Mouse (Mus musculus) neural tube, embryonic 13.5 days (tissue): ENCODE measurements around the gene Fzd2. TPM values are rescaled to one million over a fixed set of nuclear protein-coding genes. Genes with fewer than 3 reads are reported as not detected.
A peak's percentile ranks its signal among the peaks of the same experiment; 100 is the strongest.

Source experiments
- ATAC-seq: fragments of 200-750 bp; cut with Nextera tagmentation; 2 replicates; pipeline ENCODE4 v1.8.0; 2017; ENCODE audit warnings: low read depth, mild to moderate bottlenecking, moderate TSS enrichment, moderate library complexity
- H3K27ac ChIP-seq: fragments of 300-500 bp; sonication (generic); replicated peaks from 2 replicates; pipeline ENCODE4 v1.5.1; 2015; ENCODE audit warnings: moderate library complexity, mild to moderate bottlenecking, inconsistent platforms
- H3K27me3 ChIP-seq: fragments of 300-500 bp; sonication (generic); 2 replicates; pipeline ENCODE4 v1.6.1; 2015; ENCODE audit warnings: mild to moderate bottlenecking, inconsistent platforms
- H3K36me3 ChIP-seq: fragments of 300-500 bp; sonication (generic); 2 replicates; pipeline ENCODE4 v1.6.1; 2015; ENCODE audit warnings: mild to moderate bottlenecking, inconsistent platforms
- H3K4me1 ChIP-seq: fragments of 300-500 bp; sonication (generic); replicated peaks from 2 replicates; pipeline ENCODE4 v1.6.1; 2015; ENCODE audit warnings: inconsistent platforms
- H3K4me2 ChIP-seq: fragments of 300-500 bp; sonication (generic); 2 replicates; pipeline ENCODE4 v1.6.1; 2015; ENCODE audit warnings: inconsistent platforms, mild to moderate bottlenecking, moderate library complexity
- H3K4me3 ChIP-seq: fragments of 300-500 bp; sonication (generic); 2 replicates; pipeline ENCODE4 v1.5.1; 2015; ENCODE audit warnings: mild to moderate bottlenecking, inconsistent platforms
- H3K9ac ChIP-seq: fragments of 300-500 bp; sonication (generic); 2 replicates; pipeline ENCODE4 v1.6.1; 2015; ENCODE audit warnings: moderate library complexity, mild to moderate bottlenecking, inconsistent platforms
- H3K9me3 ChIP-seq: fragments of 300-500 bp; sonication (generic); 2 replicates; pipeline ENCODE4 v1.6.1; 2016; ENCODE audit warnings: inconsistent platforms
- WGBS: fragments of 180-500 bp; shearing (Covaris S2); methylation state at CpG from one replicate; pipeline ENCODE4 v1.1.7; 2015; 5-methylcytosine and 5-hydroxymethylcytosine counted together
- polyA plus RNA-seq: library from polyadenylated mRNA; unstranded; fragments of >200 nt; fragmentation: Nextera tagmentation; extraction: Ambion mirVana; gene quantifications from 2 replicates; pipeline ENCODE4 v1.2.1, GENCODE M21; 2015

The Fzd2 gene
- polyA plus RNA-seq, 1 experiment from 2014 or later: 14.8 TPM

DNA sequence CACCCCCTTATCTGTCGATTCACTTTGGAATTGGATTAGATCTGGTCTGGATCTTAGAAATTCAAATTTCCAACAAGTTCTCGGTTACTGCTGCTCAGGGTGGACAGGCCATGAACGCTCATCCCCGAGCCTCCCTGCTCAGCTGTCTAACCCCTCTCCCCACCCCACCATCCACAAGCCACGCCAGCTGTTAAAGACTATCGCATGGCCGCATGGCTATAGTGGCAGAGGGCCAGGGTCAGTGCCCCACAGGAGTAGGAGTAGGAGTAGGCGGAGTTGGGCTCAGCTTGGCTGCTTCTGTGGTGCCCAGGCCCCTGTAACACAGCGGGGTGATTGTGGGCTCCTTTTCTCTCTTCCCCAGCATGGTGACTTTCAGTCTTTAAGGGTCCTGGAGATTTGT lies 24.3 kb downstream of the Fzd2 start:
- Histone ChIP-seq H3K4me1 (peaks cover 51% of the 10 kb centered on the region), H3K9ac (no peak overlapping the region), H3K4me3 (no peak overlapping the region), H3K4me2 (no peak overlapping the region), H3K36me3 (no peaks in the 10 kb centered on the region), H3K27ac (no peak overlapping the region), H3K9me3 (no peaks in the 10 kb centered on the region), H3K27me3 (peaks cover 6% of the 10 kb centered on the region; the same call in 1 of the 2 replicates)
- ATAC-seq: no peak
- WGBS: 52% methylated on average over 9 of the region's 9 CpGs

DNA sequence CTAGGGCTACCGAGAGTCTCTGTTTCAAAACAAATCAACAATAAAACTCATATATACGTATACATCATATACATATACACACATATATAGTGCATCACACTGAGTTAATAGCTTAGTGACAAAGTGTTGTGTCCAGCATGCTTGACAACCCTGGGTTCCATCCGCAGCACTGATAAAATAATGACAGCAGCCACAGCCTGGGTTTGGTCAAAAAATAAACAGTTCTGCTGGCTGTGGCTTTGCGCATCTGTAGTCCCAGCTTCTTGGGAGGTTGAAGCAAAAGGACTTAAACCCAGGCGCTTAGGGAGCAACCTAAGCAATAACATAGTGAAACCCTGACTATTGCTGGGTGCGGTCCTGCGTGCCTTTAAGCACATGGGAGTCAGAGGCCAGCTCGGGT lies 25.2 kb downstream of the Fzd2 start:
- Histone ChIP-seq H3K9me3 (no peaks in the 10 kb centered on the region), H3K27ac (no peak overlapping the region), H3K36me3 (no peaks in the 10 kb centered on the region), H3K4me3 (no peak overlapping the region), H3K4me1 (peaks cover 45% of the 10 kb centered on the region), H3K9ac (no peak overlapping the region), H3K4me2 (no peak overlapping the region), H3K27me3 (peaks cover 6% of the 10 kb centered on the region; the same call in 1 of the 2 replicates)
- no peak for ATAC-seq
- 65% methylated on average over 8 of the region's 8 CpGs for WGBS

DNA sequence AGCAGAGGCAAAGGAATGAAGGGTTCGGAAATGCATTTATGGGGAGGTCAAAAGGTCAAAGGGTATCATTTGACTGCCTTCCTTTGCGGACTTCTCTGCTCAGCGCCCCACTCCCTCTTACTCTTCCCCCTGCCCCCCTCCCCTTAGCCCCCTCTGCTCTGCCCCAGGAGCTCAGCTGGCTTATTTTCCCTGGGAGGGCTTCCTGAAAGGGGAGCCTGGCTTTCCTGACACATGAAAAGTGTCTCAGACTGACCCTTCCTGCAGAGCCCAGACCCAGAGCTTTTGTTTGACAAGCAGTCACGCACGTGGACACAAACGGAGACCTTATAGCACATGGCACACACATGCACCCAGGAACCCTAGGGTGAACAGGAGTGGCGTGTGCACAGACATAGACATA lies 26.5 kb downstream of the Fzd2 start:
- Histone ChIP-seq H3K27me3 (peaks cover 6% of the 10 kb centered on the region; the same call in 1 of the 2 replicates), H3K9me3 (no peaks in the 10 kb centered on the region), H3K9ac (no peak overlapping the region), H3K4me2 (no peak overlapping the region), H3K4me1 (peaks cover 33% of the 10 kb centered on the region), H3K36me3 (no peaks in the 10 kb centered on the region), H3K27ac (no peak overlapping the region), H3K4me3 (no peak overlapping the region)
- 9% methylated on average over 7 of the region's 7 CpGs for WGBS
- no peak for ATAC-seq

DNA sequence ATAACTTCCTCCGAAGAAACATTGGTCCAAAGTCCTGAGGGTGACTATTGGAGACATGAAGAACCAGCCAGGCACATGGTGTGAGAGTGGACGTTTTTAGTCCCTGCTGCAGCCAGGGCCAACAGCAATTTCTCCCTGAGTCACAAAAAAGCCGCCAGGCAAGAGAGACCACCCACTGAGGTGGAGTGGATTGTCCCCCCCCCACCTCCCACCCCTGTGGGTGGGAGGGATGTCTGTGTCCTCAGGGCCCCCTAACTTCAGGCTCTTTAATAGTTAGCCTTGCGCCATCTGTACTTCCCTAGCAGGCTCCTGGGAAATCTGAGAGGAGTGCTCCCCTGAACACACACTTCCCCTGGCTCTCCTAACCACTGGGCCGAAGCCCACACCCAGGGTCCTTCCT lies 27.0 kb downstream of the Fzd2 start:
- Histone ChIP-seq H3K4me3 (no peak overlapping the region), H3K36me3 (no peaks in the 10 kb centered on the region), H3K9me3 (no peaks in the 10 kb centered on the region), H3K27ac (no peak overlapping the region), H3K27me3 (peaks cover 6% of the 10 kb centered on the region; the same call in 1 of the 2 replicates), H3K9ac (no peak overlapping the region), H3K4me1 (peaks cover 33% of the 10 kb centered on the region), H3K4me2 (no peak overlapping the region)
- ATAC-seq: no peak
- WGBS: 20% methylated on average over 5 of the region's 5 CpGs

DNA sequence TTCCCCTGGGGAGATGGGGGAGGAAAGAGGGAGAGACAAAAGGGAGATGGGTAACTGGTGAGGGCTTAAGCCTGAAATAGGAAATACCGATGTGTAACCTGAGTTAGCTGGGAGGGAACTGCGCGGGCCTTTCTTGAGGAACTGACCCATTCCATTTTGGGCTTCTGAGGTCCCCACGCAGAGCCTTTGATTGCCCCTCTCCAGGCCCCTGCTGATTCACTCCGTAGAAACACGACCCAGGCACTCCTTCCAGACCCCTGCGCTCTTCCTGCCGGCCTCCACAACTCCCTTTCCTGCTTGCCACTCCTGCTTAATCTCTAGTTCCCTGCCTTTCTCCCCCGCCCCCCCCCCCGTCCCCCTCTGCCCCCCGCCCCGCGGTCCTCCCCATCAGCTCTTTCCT lies 28.5 kb downstream of the Fzd2 start:
- H3K4me3 ChIP-seq: no peak overlapping the region

DNA sequence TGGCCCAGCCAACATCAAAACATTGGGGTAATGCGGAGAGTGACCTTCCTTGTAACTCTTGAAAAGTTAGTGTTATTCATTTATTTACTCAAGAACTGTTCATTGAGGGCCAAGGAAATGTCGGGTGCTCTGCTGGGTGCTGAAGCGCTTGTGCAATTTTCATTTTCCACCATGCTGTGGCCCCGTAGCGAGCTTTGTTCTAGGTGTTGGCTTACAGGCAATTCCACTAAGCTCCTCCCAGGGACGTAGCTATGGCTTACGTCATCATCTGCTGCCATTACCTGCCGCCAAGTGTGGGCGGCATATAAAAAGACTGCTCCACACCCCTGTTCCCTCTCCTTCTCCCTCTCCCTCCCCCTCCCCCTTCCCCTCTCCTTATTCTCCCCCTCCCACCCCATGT lies 29.2 kb downstream of the Fzd2 start:
- Histone ChIP-seq H3K4me2 (peak overlapping the region; percentile 44), H3K4me3 (peak overlapping the region; percentile 5; the same call in 1 of the 2 replicates), H3K27ac (no peak overlapping the region), H3K36me3 (no peaks in the 10 kb centered on the region), H3K27me3 (peaks cover 6% of the 10 kb centered on the region; the same call in 1 of the 2 replicates), H3K9ac (no peak overlapping the region), H3K4me1 (peaks cover 41% of the 10 kb centered on the region), H3K9me3 (no peaks in the 10 kb centered on the region)
- no peak for ATAC-seq
- WGBS: 41% methylated on average over 9 of the region's 9 CpGs

More for the DNA sequence above, 28.5 kb downstream of the Fzd2 start:
- ATAC-seq: no peak
- Histone ChIP-seq H3K27me3 (peaks cover 6% of the 10 kb centered on the region; the same call in 1 of the 2 replicates), H3K4me2 (0 out of 2 replicates have a peak overlapping the region, but pooled peaks have one; percentile 13), H3K36me3 (no peaks in the 10 kb centered on the region), H3K9me3 (no peaks in the 10 kb centered on the region), H3K9ac (no peak overlapping the region), H3K4me1 (peaks cover 40% of the 10 kb centered on the region), H3K27ac (no peak overlapping the region)
- 11% methylated on average over 10 of the region's 13 CpGs for WGBS

DNA sequence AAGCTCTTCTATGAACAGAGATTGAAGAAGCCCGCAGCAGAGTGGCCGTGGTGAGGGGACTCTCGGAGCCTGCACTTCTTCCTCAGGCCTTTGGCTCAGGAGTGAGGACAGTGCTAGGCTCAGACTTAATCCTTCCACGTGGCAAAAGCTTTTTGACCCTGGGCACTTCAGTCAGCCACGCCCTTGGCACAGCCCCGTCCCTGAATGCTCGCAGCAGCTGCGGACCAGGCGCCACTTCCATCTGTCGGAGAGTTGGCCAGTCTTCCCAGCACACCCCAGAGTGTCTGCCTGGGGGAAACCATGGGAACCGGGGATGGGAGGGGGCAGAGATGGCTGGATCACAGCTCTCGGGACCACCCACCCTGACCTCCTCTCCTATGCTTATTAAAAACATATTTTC lies 32.7 kb downstream of the Fzd2 start:
- Histone ChIP-seq H3K4me3 (no peak overlapping the region), H3K27ac (no peak overlapping the region), H3K4me2 (no peak overlapping the region), H3K9ac (no peak overlapping the region), H3K27me3 (peaks cover 6% of the 10 kb centered on the region; the same call in 1 of the 2 replicates), H3K4me1 (peaks cover 35% of the 10 kb centered on the region), H3K36me3 (no peaks in the 10 kb centered on the region), H3K9me3 (no peaks in the 10 kb centered on the region)
- 45% methylated on average over 12 of the region's 12 CpGs for WGBS
- no peak for ATAC-seq

DNA sequence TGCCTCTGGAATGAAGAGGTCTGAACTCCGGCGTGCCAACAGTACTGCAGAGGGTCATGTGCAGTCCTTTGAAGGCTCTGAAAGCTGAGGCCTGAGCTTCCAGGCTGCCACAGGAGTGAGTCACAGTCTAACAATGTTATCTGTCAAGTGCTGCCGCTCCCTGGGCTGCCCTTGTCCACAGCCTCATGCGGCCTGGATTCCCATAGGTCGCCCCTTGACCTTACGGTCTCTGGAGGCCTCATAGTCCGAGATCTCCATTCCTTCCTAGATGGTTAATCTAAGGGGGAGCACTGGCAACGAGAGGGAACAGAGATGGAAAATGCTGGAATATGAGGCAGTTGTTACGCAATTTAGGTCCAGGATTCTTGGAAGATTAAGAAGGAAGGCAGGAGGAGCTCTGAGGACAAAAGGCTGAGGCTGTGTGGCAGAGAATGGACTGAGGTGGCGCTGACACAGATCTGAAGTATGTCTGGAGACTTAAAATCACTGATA lies 39.7 kb downstream of the Fzd2 start:
- Histone ChIP-seq H3K27ac (no peak overlapping the region), H3K9me3 (no peaks in the 10 kb centered on the region), H3K27me3 (no peaks in the 10 kb centered on the region; the same call in 1 of the 2 replicates), H3K4me1 (peaks cover 6% of the 10 kb centered on the region), H3K9ac (no peak overlapping the region), H3K4me2 (no peak overlapping the region), H3K36me3 (no peaks in the 10 kb centered on the region), H3K4me3 (no peak overlapping the region)
- WGBS: 73% methylated on average over 10 of the region's 10 CpGs
- no peak for ATAC-seq

DNA sequence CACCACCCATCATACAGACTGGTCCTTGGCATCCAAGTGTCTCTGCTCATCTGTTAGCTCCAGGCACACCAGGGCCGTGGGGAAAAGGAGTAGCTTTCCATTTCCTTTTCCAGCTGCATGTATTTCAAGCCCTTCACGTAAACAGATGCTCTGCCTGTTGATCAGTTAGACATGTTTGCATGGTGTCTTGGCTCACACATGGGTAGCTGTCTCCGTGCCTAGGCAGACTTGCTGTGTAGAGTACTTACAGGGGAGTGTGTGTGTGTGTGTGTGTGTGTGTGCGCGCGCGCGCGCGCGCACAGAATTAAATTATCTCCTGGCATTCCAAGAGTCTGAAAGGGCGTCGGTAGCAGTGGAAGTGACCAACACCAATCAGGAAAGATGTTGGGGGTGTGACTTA lies 42.0 kb downstream of the Fzd2 start:
- Histone ChIP-seq H3K27ac (no peak overlapping the region), H3K27me3 (no peaks in the 10 kb centered on the region; the same call in 1 of the 2 replicates), H3K9ac (no peak overlapping the region), H3K36me3 (no peaks in the 10 kb centered on the region), H3K4me2 (no peak overlapping the region), H3K4me1 (no peaks in the 10 kb centered on the region), H3K4me3 (no peak overlapping the region), H3K9me3 (no peaks in the 10 kb centered on the region)
- WGBS: 91% methylated on average over 13 of the region's 13 CpGs
- no peak for ATAC-seq

DNA sequence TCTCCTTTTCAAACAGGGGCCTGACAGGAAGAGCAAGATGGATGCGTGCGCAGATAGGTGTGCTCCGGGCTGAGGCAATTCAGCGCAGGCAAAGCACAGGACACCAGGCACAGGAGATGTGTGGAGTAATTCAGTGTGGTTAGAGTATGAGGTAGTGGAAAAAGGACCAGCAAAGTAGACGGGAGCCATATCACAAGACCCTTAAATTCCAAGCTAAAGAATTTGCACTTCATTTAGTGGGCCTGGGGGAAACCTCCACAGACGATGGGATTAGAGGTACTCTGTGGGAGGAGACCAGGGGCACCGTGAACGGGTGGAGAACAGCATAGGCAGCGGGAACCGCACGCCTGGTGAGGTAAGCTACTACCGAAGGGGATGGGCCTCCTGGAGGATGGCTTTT lies 43.7 kb downstream of the Fzd2 start:
- no peaks in the 10 kb centered on the region for H3K9me3 ChIP-seq
- 72% methylated on average over 12 of the region's 12 CpGs for WGBS
- no peaks in the 10 kb centered on the region for H3K36me3 ChIP-seq
- no peaks in the 10 kb centered on the region; the same call in 1 of the 2 replicates for H3K27me3 ChIP-seq
- H3K9ac ChIP-seq: no peak overlapping the region
- H3K27ac ChIP-seq: no peak overlapping the region
- no peak overlapping the region for H3K4me2 ChIP-seq
- no peak overlapping the region for H3K4me3 ChIP-seq
- no peaks in the 10 kb centered on the region for H3K4me1 ChIP-seq
- ATAC-seq: no peak

DNA sequence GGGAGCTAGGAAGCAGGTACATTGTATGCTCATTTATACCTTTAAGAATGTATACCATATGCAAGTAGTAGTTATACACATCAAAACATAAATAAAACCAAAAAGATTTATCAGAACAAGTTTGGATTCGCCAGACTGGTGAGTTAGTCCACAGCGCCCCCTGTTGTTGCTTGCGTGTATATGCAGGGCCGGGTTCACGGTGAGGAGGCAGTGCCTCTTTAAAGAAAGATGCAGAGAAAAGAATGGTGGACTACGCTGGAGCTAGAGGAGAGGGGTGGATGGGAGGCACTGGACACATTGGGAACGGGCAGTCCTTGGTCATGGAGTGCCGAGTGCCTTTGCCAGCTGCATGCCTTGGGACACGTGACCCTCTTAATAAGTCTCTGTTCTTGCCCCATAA lies 47.2 kb downstream of the Fzd2 start:
- no peaks in the 10 kb centered on the region for H3K4me1 ChIP-seq
- ATAC-seq: no peak

DNA sequence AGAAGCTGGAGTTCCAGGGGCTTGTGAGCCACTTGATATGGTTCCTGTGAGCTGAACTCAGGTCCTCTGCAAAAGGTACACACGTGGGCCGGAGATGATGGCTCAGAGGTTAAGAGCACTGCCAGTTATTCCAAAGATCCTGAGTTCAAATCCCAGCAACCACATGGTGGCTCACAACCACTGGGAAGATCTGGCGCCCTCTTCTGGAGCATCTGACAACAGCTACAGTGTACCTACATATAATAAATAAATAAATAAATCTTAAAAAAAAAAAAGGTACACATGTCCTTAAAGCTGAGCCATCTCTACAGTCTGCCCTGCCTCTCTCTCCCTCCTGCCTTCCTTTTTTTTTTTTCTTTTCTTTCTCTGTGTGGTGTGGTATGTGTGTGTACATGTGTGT lies 48.6 kb downstream of the Fzd2 start:
- H3K27me3 ChIP-seq: no peaks in the 10 kb centered on the region
- WGBS: 78% methylated on average over 3 of the region's 3 CpGs
- no peak for ATAC-seq
- H3K4me1 ChIP-seq: no peaks in the 10 kb centered on the region
- H3K27ac ChIP-seq: no peak overlapping the region
- no peak overlapping the region for H3K4me3 ChIP-seq
- no peaks in the 10 kb centered on the region for H3K9me3 ChIP-seq
- H3K36me3 ChIP-seq: no peaks in the 10 kb centered on the region
- H3K4me2 ChIP-seq: no peak overlapping the region
- no peak overlapping the region for H3K9ac ChIP-seq

More for the DNA sequence above, 47.2 kb downstream of the Fzd2 start:
- H3K4me3 ChIP-seq: no peak overlapping the region
- no peak overlapping the region for H3K4me2 ChIP-seq
- H3K9me3 ChIP-seq: no peaks in the 10 kb centered on the region
- no peak overlapping the region for H3K27ac ChIP-seq
- no peak overlapping the region for H3K9ac ChIP-seq
- no peaks in the 10 kb centered on the region for H3K36me3 ChIP-seq
- H3K27me3 ChIP-seq: no peaks in the 10 kb centered on the region; the same call in 1 of the 2 replicates
- WGBS: 4% methylated on average over 9 of the region's 9 CpGs

DNA sequence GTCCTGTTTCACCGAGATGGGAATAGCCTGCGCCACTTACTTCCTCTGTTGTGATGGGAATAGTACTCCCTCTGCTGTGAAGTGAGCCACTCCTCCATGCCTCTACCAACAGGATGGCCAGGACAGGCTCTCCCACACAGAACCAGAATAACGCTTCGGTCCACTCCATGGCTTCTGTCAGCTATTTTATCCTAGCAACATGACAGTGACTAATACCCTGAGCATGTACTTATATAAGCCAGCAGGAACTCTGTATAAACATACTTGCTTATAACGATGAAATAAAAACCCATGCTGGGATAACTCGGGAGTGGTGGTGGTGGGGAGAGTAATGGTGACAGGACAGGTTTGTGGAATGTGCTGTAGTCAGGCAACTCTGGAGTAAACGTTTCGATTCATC lies 51.7 kb downstream of the Fzd2 start:
- no peak overlapping the region for H3K4me2 ChIP-seq
- no peak for ATAC-seq
- H3K27me3 ChIP-seq: no peaks in the 10 kb centered on the region
- no peaks in the 10 kb centered on the region for H3K4me1 ChIP-seq
- no peaks in the 10 kb centered on the region for H3K36me3 ChIP-seq
- H3K9ac ChIP-seq: no peak overlapping the region
- WGBS: 71% methylated on average over 8 of the region's 8 CpGs
- H3K4me3 ChIP-seq: no peak overlapping the region
- H3K9me3 ChIP-seq: no peaks in the 10 kb centered on the region
- H3K27ac ChIP-seq: no peak overlapping the region
